In genomic region chr7:127777474-127778266, GRCm38 (mm10) we compare ENCODE assay signal across 8 mouse cellular contexts. TPM values are rescaled to one million over a fixed set of nuclear protein-coding genes. Genes with fewer than 3 reads are reported as not detected.
A peak's percentile ranks its signal among the peaks of the same experiment; 100 is the strongest.
DNase-seq lines count a peak whose midpoint lies in the region; ATAC-seq lines count a peak whose summit lies in the region.

No protein-coding gene starts in this region.

- H3K9ac ChIP-seq in heart, embryonic 15.5 days: peak overlapping the region; percentile 73

- 2% methylated on average over 58 of the region's 66 CpGs for WGBS in heart, embryonic 15.5 days

- peaks cover 41% of the 10 kb centered on the region for H3K36me3 ChIP-seq in heart, embryonic 15.5 days

- no peak for DNase-seq in frontal cortex, adult 2 months (ENCODE audit: extremely low spot score in 1 of 2, low spot score in 1 of 2)
- peak; percentile 82 for DNase-seq in ZHBTc4 (ENCODE audit: low read depth, low spot score)
- DNase-seq in embryo, embryonic 11 days: peak; percentile 75
- DNase-seq in kidney, postnatal 14 days: peak; percentile 76
- peak; percentile 70 to 71 for DNase-seq in lung, postnatal 4 days
- DNase-seq in spleen, postnatal 36 days (ENCODE audit: low spot score in 2 of 2): peak; percentile 38 to 48

- peak; percentile 5 for ATAC-seq in frontal cortex, adult (ENCODE audit: low TSS enrichment)
- peak; percentile 37 for ATAC-seq in heart, embryonic 15.5 days (replicated peaks; ENCODE audit: insufficient number of reproducible peaks, insufficient read depth, low FRiP score, low read depth)

- no peaks in the 10 kb centered on the region for H3K27me3 ChIP-seq in heart, embryonic 15.5 days

- peak overlapping the region; percentile 65 for H3K4me3 ChIP-seq in heart, embryonic 15.5 days

- peak overlapping the region; percentile 77 for H3K4me2 ChIP-seq in heart, embryonic 15.5 days

- H3K27ac ChIP-seq in heart, embryonic 15.5 days: peak overlapping the region; percentile 97

- peaks cover 23% of the 10 kb centered on the region for H3K4me1 ChIP-seq in heart, embryonic 15.5 days (replicated peaks)

- H3K9me3 ChIP-seq in heart, embryonic 15.5 days (replicated peaks): no peaks in the 10 kb centered on the region

RNA-seq across cellular contexts. Expression of gene Setd1a, which starts 1.2 kb away (rescaled TPM):
- 20.2 and 21.8 TPM in 2 replicates for polyA plus RNA-seq in frontal cortex, adult 2 months (2012; rRNA removed)
- polyA plus RNA-seq in heart, embryonic 15.5 days (2015; fragmentation: Nextera tagmentation; extraction: Ambion mirVana): 13.0 and 16.7 TPM in 2 replicates

RNA-seq across cellular contexts. Expression of gene Gm49388, which starts 7.7 kb away (rescaled TPM):
- 0.06 TPM in 1 of 2 replicates, not detected in the other for polyA plus RNA-seq in frontal cortex, adult 2 months (2012; rRNA removed)
- polyA plus RNA-seq in heart, embryonic 15.5 days (2015; fragmentation: Nextera tagmentation; extraction: Ambion mirVana): not detected in 2 replicates

RNA-seq across cellular contexts. Expression of gene Orai3, which starts 8.1 kb away (rescaled TPM):
- 19.9 and 20.6 TPM in 2 replicates for polyA plus RNA-seq in frontal cortex, adult 2 months (2012; rRNA removed)
- 15.6 and 21.7 TPM in 2 replicates for polyA plus RNA-seq in heart, embryonic 15.5 days (2015; fragmentation: Nextera tagmentation; extraction: Ambion mirVana)

RNA-seq across cellular contexts. Expression of gene Hsd3b7, which starts 22.7 kb away (rescaled TPM):
- 15.7 and 17.3 TPM in 2 replicates for polyA plus RNA-seq in frontal cortex, adult 2 months (2012; rRNA removed)
- polyA plus RNA-seq in heart, embryonic 15.5 days (2015; fragmentation: Nextera tagmentation; extraction: Ambion mirVana): 22.0 and 24.0 TPM in 2 replicates

RNA-seq across cellular contexts. Expression of gene Fbxl19, which starts 33.3 kb away (rescaled TPM):
- 58.3 and 62.6 TPM in 2 replicates for polyA plus RNA-seq in frontal cortex, adult 2 months (2012; rRNA removed)
- polyA plus RNA-seq in heart, embryonic 15.5 days (2015; fragmentation: Nextera tagmentation; extraction: Ambion mirVana): 1.4 and 2.2 TPM in 2 replicates

Comparison
In these comparisons a context has a peak if more than half of its experiments do, and no peak if none do; other contexts are left out.
1. DNase-seq: peak in ZHBTc4 (single experiment), embryo, embryonic 11 days (single experiment), kidney, postnatal 14 days (single experiment), lung, postnatal 4 days (2 of 2) and spleen, postnatal 36 days (2 of 2); none in frontal cortex, adult 2 months (0 of 2).